Mouse (Mus musculus) neural tube, embryonic 14.5 days (tissue): Measurements from ENCODE around the gene Ceacam15. TPM values are rescaled to one million over a fixed set of nuclear protein-coding genes. Genes with fewer than 3 reads are reported as not detected.
"Not testable (repeated sequence)": the region's sequence is repeated elsewhere in the genome, so short reads cannot be mapped to it uniquely, and the experiment has no call there.

Experiments used
- ATAC-seq: fragments of 200-750 bp; cut with Nextera tagmentation; 2 replicates; pipeline ENCODE4 v1.8.0; 2017; ENCODE audit warnings: low read depth, mild to moderate bottlenecking, moderate TSS enrichment, moderate library complexity
- H3K27ac ChIP-seq: fragments of 300-500 bp; sonication (generic); 2 replicates; pipeline ENCODE4 v1.5.1; 2014; ENCODE audit warnings: low read depth, mild to moderate bottlenecking, control low read depth, low read length, moderate library complexity, mixed read lengths
- H3K27me3 ChIP-seq: fragments of 300-500 bp; sonication (generic); 2 replicates; pipeline ENCODE4 v1.6.1; 2014; ENCODE audit warnings: low read length; ENCODE audit not compliant: control insufficient read depth, insufficient read depth
- H3K36me3 ChIP-seq: fragments of 300-500 bp; sonication (generic); 2 replicates; pipeline ENCODE4 v1.6.1; 2014; ENCODE audit warnings: low read length, mixed read lengths; ENCODE audit not compliant: control insufficient read depth, insufficient read depth
- H3K4me1 ChIP-seq: fragments of 300-500 bp; sonication (generic); 2 replicates; pipeline ENCODE4 v1.6.1; 2014; ENCODE audit warnings: low read length; ENCODE audit not compliant: control insufficient read depth, insufficient read depth
- H3K4me2 ChIP-seq: fragments of 300-500 bp; sonication (generic); 2 replicates; pipeline ENCODE4 v1.6.1; 2014; ENCODE audit warnings: mild to moderate bottlenecking, low read depth, low read length, control low read depth
- H3K4me3 ChIP-seq: fragments of 300-500 bp; sonication (generic); 2 replicates; pipeline ENCODE4 v1.5.1; 2014; ENCODE audit warnings: low read depth, low read length, control low read depth, mixed read lengths
- H3K9ac ChIP-seq: fragments of 300-500 bp; sonication (generic); replicated peaks from 2 replicates; pipeline ENCODE4 v1.6.1; 2014; ENCODE audit warnings: low read depth, mild to moderate bottlenecking, control low read depth, low read length, mixed read lengths
- H3K9me3 ChIP-seq: fragments of 300-500 bp; sonication (generic); 2 replicates; pipeline ENCODE4 v1.6.1; 2016; ENCODE audit warnings: low read length; ENCODE audit not compliant: control insufficient read depth
- WGBS: fragments of 180-500 bp; shearing (Covaris S2); extraction: QIAGEN DNeasy Blood & Tissue Kit; methylation state at CpG from one replicate; pipeline ENCODE4 v1.1.7; 2014; 5-methylcytosine and 5-hydroxymethylcytosine counted together
- polyA plus RNA-seq: library from polyadenylated mRNA; unstranded; fragments of >200 nt; fragmentation: Nextera tagmentation; extraction: Ambion mirVana; gene quantifications from 2 replicates; pipeline ENCODE4 v1.2.1, GENCODE M21; 2014

The Ceacam15 gene
- polyA plus RNA-seq, 1 experiment from 2014 or later = not detected

DNA sequence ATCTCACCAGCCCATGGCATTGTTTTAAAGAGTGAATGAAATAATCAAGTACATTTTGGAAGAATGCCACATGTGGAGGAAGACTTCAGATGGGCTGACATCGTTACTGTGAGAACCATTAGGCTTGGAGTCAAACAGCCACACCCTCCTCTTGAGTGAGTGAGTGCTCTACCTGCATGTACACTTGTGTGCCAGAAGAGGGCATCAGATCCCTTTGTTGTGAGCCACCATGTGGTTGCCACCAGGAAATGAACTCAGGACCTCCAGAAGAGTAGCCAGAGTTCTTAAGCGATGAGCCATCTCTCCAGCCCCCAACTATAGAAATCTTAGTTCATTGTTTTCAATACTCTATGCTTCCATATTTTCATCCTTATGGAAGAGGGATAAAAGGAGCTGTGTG lies 23.5 kb upstream of the Ceacam15 start:
- H3K4me3 ChIP-seq = no peak overlapping the region
- ATAC-seq = no peak
- H3K4me2 ChIP-seq = no peak overlapping the region
- H3K9ac ChIP-seq = no peak overlapping the region
- H3K36me3 ChIP-seq = no peaks in the 10 kb centered on the region
- WGBS = 48% methylated on average over 2 of the region's 2 CpGs
- no peaks in the 10 kb centered on the region for H3K4me1 ChIP-seq
- H3K27me3 ChIP-seq = no peaks in the 10 kb centered on the region
- H3K27ac ChIP-seq = no peak overlapping the region
- no peaks in the 10 kb centered on the region for H3K9me3 ChIP-seq

DNA sequence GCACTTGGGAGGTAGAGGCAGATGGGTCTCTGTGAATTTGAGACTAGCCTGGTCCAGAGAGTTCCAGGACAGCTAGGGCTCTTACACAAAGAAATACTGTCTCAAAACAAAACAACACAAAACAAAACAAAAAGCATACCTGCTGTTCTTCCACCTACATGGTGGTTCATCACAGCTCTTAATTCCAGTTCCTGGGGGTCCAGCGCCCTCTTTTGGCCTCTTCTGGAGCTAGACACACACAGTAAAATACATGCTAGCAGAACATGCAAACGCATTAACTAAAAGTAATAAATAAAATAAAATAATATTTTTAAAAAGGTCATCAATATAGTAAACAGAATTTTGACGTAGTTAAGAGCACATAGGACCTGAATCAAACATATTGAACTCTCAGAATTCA lies 19.5 kb upstream of the Ceacam15 start:
- Histone ChIP-seq H3K9ac (no peak overlapping the region), H3K27me3 (no peaks in the 10 kb centered on the region), H3K4me3 (no peak overlapping the region), H3K4me1 (no peaks in the 10 kb centered on the region), H3K36me3 (no peaks in the 10 kb centered on the region), H3K4me2 (no peak overlapping the region), H3K9me3 (no peaks in the 10 kb centered on the region), H3K27ac (no peak overlapping the region)
- 42% methylated on average over 3 of the region's 3 CpGs for WGBS
- no peak for ATAC-seq

DNA sequence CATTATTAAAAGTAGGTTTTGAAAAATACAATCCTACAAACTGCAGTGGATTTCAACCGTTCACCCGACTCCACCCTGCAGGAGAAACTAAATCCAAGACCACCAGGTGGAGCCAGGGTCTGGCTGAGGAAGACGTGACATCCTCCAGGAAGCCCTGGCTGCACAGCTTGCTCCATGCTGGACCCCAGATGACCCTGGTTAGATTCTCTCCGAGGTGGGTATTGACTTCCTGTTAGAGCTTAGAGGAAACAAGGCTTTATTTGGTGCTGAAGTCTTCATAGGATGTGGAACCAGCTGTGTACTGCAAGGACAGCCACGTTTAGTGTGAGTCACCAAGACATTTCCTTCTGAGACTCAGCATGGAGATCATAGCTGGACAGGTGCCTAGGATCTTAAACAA lies 13.7 kb upstream of the Ceacam15 start:
- no peaks in the 10 kb centered on the region for H3K4me1 ChIP-seq
- 70% methylated on average over 5 of the region's 5 CpGs for WGBS
- no peak overlapping the region for H3K4me2 ChIP-seq
- H3K36me3 ChIP-seq = no peaks in the 10 kb centered on the region
- no peak for ATAC-seq
- no peaks in the 10 kb centered on the region for H3K27me3 ChIP-seq
- no peaks in the 10 kb centered on the region for H3K9me3 ChIP-seq
- H3K9ac ChIP-seq = no peak overlapping the region
- H3K27ac ChIP-seq = no peak overlapping the region
- no peak overlapping the region for H3K4me3 ChIP-seq

DNA sequence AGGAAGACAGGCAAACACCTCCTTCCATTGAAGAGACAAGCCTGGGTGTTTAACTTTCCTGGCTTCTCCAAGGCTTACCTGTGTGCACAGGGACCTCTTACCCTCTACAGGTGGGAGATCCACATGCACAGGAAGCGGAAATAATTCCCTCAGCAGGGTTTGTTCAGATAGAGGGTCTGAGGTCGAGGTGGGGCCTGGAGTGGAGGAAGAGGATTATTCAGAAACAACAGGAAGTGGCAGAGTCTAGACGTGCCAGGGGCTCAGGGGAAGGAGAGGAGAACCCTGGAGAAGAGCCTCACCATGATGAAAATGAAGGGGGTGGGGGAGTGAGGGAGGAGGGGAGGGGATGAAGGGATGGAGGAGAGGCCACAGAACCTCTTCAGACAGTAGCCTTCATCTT lies 4.7 kb upstream of the Ceacam15 start:
- WGBS = 39% methylated on average over 2 of the region's 3 CpGs

DNA sequence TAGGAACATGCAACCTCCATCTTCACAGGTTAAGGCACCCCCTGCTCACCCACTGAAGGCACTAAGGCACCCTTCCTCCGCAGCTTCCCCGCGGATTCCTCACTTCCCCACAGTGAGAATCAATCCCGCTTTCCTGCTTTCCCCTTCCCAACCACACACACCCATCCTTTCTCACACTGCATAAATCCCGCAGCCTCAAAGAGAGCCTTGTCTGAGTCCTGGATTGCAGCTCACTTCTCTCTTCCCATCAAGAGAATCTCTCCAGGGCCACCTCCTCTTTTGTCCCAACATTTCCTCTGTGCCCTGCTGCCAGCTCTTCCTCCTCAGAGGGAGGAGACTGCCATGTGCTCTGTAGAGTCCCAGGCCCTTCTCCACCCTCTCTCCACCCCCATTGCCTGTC lies 806 bp downstream of the Ceacam15 start:
- 47% methylated on average over 4 of the region's 5 CpGs for WGBS
- H3K27ac ChIP-seq = not testable (repeated sequence)

More for the DNA sequence above, 4.7 kb upstream of the Ceacam15 start:
- H3K27ac ChIP-seq, H3K9me3 ChIP-seq, ATAC-seq, H3K27me3 ChIP-seq, H3K9ac ChIP-seq, H3K36me3 ChIP-seq, H3K4me1 ChIP-seq, H3K4me2 ChIP-seq, H3K4me3 ChIP-seq: not testable (repeated sequence)

DNA sequence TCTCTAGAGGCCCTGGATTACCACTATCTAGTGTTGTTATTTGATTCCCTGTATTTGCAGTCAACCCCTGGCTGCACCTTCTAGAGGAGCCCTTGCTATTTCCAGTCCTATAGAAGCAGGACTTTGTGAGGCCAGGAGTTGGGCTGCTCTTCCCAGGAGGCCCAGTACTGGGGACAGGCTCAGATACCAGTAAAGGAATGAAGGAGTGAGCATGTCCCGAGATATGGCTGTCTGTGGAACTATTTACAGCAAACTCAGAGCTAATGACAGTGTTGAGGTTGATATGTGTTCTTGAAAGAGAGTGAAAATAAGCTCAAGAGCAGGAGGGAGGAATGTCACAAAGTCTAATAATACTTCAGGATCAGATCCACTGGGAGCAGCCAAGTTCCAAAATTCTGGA lies 1.7 kb downstream of the Ceacam15 start:
- Histone ChIP-seq H3K9ac (no peak overlapping the region), H3K4me2 (no peak overlapping the region), H3K4me1 (no peaks in the 10 kb centered on the region), H3K4me3 (no peak overlapping the region), H3K27ac (no peak overlapping the region), H3K9me3 (no peaks in the 10 kb centered on the region), H3K36me3 (no peaks in the 10 kb centered on the region), H3K27me3 (no peaks in the 10 kb centered on the region)
- ATAC-seq = no peak
- 81% methylated on average over 1 of the region's 1 CpGs for WGBS

More for the DNA sequence above, 806 bp downstream of the Ceacam15 start:
- not testable (repeated sequence) for H3K4me1 ChIP-seq, H3K27me3 ChIP-seq, ATAC-seq, H3K4me2 ChIP-seq, H3K36me3 ChIP-seq, H3K4me3 ChIP-seq, H3K9ac ChIP-seq, H3K9me3 ChIP-seq

DNA sequence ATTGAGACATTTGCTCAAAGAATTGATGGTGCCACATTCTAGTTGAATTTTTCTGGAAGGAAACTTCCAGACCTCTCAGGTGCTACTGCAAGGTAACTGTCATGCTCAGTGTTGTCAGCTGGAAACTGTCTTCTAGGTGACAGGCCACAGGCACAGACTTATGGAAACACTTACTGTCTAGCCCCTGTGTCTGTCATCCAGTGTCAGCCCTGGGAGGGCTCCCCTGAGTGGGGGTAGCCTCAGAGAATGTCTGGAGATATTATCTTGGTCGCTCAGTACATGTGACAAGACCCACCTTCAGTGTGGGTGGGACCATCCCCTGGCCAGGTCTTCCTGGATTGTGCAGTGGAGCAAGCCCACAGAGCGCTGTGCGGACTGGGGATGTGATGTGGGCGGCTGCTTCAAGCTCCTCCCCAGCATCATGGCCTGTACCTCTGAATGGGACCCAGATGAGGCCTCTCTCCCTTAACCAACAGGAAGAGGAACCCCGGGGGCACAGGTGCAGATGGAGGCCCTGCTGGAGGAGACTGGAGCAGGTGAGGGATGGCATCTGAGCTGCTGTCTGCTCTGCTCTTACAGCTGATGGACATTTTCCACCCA lies 7.1 kb downstream of the Ceacam15 start:
- not testable (repeated sequence) for H3K36me3 ChIP-seq, H3K9me3 ChIP-seq, H3K27me3 ChIP-seq, H3K4me2 ChIP-seq, H3K9ac ChIP-seq, H3K4me1 ChIP-seq, H3K27ac ChIP-seq, H3K4me3 ChIP-seq, ATAC-seq
- WGBS = 85% methylated on average over 4 of the region's 5 CpGs

DNA sequence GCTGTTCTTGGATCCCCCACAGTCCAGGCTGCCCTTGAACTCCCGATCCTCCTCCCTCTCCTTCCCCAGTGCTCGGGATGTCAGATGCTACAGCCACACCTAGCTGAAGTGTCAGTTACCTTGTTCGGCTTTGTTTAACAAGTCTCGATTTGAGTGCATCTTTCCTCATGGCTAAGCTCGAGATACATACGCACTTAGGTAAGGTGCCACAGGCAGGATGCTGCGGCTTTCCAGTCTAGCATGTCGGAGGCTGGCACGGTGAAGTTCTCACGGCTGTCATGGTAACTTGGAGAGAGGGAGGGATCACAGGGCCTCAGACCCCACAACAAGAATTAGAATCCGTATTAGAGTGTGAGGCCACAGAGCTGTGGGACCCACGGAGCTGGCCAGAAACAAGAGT lies 31.2 kb downstream of the Ceacam15 start:
- no peaks in the 10 kb centered on the region for H3K36me3 ChIP-seq
- no peaks in the 10 kb centered on the region for H3K27me3 ChIP-seq
- H3K27ac ChIP-seq = no peak overlapping the region
- no peak overlapping the region for H3K4me2 ChIP-seq
- 81% methylated on average over 12 of the region's 12 CpGs for WGBS
- no peak overlapping the region for H3K4me3 ChIP-seq
- no peak overlapping the region; the same call in 1 of the 2 replicates for H3K9ac ChIP-seq
- ATAC-seq = no peak
- H3K4me1 ChIP-seq = no peaks in the 10 kb centered on the region
- no peaks in the 10 kb centered on the region for H3K9me3 ChIP-seq

DNA sequence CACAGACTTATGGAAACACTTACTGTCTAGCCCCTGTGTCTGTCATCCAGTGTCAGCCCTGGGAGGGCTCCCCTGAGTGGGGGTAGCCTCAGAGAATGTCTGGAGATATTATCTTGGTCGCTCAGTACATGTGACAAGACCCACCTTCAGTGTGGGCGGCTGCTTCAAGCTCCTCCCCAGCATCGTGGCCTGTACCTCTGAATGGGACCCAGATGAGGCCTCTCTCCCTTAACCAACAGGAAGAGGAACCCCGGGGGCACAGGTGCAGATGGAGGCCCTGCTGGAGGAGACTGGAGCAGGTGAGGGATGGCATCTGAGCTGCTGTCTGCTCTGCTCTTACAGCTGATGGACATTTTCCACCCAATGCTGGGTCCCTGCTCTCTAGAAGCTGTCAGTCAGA lies 32.4 kb downstream of the Ceacam15 start:
- H3K9me3 ChIP-seq, H3K36me3 ChIP-seq, H3K4me3 ChIP-seq, H3K9ac ChIP-seq, H3K4me1 ChIP-seq, H3K4me2 ChIP-seq, H3K27ac ChIP-seq, ATAC-seq, H3K27me3 ChIP-seq: not testable (repeated sequence)
- 62% methylated on average over 3 of the region's 4 CpGs for WGBS
